Mouse (Mus musculus): Measurements from ENCODE around the gene Actn4.

The Actn4 gene

GRCm38 (mm10) chr7:28961927-28962670 lies at the start of gene Actn4:
Gene Actn4 (minus strand): TSS chr7:28962340.
- DNase-seq (ENCODE audit: low read depth, low spot score): peak; percentile 99

- no peak for DNase-seq (ENCODE audit: low read depth, low spot score)
Observed at GRCm38 (mm10) chr7:29008714-29009113, 46.6 kb upstream of the Actn4 start.

GRCm38 (mm10) chr7:29008171-29008570 lies 46.0 kb upstream of the Actn4 start:
- no peak for DNase-seq (ENCODE audit: low read depth, low spot score)

- DNase-seq (ENCODE audit: low read depth, low spot score): peak; percentile 31
Observed at GRCm38 (mm10) chr7:29007224-29008101, 45.3 kb upstream of the Actn4 start.

GRCm38 (mm10) chr7:29000651-29001605 lies 38.8 kb upstream of the Actn4 start:
- peak; percentile 44 for DNase-seq (ENCODE audit: low read depth, low spot score)

GRCm38 (mm10) chr7:28993402-28993801 lies 31.3 kb upstream of the Actn4 start:
- no peak for DNase-seq (ENCODE audit: low read depth, low spot score)

GRCm38 (mm10) chr7:28992997-28993396 lies 30.9 kb upstream of the Actn4 start:
- no peak for DNase-seq (ENCODE audit: low read depth, low spot score)

- no peak for DNase-seq (ENCODE audit: low read depth, low spot score)
Observed at GRCm38 (mm10) chr7:28991616-28992015, 29.5 kb upstream of the Actn4 start.

GRCm38 (mm10) chr7:28990766-28991273 lies 28.7 kb upstream of the Actn4 start:
- no peak for DNase-seq (ENCODE audit: low read depth, low spot score)

GRCm38 (mm10) chr7:28985207-28985606 lies 23.1 kb upstream of the Actn4 start:
- no peak for DNase-seq (ENCODE audit: low read depth, low spot score)

- no peak for DNase-seq (ENCODE audit: low read depth, low spot score)
Observed at GRCm38 (mm10) chr7:28984452-28984851, 22.3 kb upstream of the Actn4 start.

- DNase-seq (ENCODE audit: low read depth, low spot score): no peak
Observed at GRCm38 (mm10) chr7:28983849-28984248, 21.7 kb upstream of the Actn4 start.

GRCm38 (mm10) chr7:28983141-28983564 lies 21.0 kb upstream of the Actn4 start:
- DNase-seq (ENCODE audit: low read depth, low spot score): no peak

GRCm38 (mm10) chr7:28982274-28983013 lies 20.3 kb upstream of the Actn4 start:
- no peak for DNase-seq (ENCODE audit: low read depth, low spot score)

GRCm38 (mm10) chr7:28981651-28982273 lies 19.6 kb upstream of the Actn4 start, which contains the start of the genes Eif3k and Map4k1:
Gene Eif3k (minus strand): TSS chr7:28981864.
Gene Map4k1 (plus strand): TSS chr7:28982050.
- peak; percentile 100 for DNase-seq (ENCODE audit: low read depth, low spot score)

GRCm38 (mm10) chr7:28977556-28977955 lies 15.4 kb upstream of the Actn4 start:
- no peak for DNase-seq (ENCODE audit: low read depth, low spot score)

- DNase-seq (ENCODE audit: low read depth, low spot score): peak; percentile 45
Observed at GRCm38 (mm10) chr7:28973025-28973424, 10.9 kb upstream of the Actn4 start.

GRCm38 (mm10) chr7:28972542-28972985 lies 10.4 kb upstream of the Actn4 start:
- peak; percentile 82 for DNase-seq (ENCODE audit: low read depth, low spot score)

GRCm38 (mm10) chr7:28971770-28972269 lies 9.7 kb upstream of the Actn4 start:
- DNase-seq (ENCODE audit: low read depth, low spot score): no peak

- no peak for DNase-seq (ENCODE audit: low read depth, low spot score)
Observed at GRCm38 (mm10) chr7:28971029-28971428, 8.9 kb upstream of the Actn4 start.
